Mouse (Mus musculus) neural tube, embryonic 11.5 days (tissue): ENCODE results near the gene Sorl1. TPM values are rescaled to one million over a fixed set of nuclear protein-coding genes. Genes with fewer than 3 reads are reported as not detected.

ENCODE experiments used
- ATAC-seq: fragments of 200-750 bp; cut with Nextera tagmentation; 2 replicates; pipeline ENCODE4 v1.8.0; 2017; ENCODE audit warnings: moderate number of reproducible peaks, mild to moderate bottlenecking, moderate TSS enrichment, moderate library complexity; ENCODE audit not compliant: insufficient read depth, low FRiP score, low TSS enrichment
- DNase-seq: peaks from one replicate; pipeline ENCODE4 v3.0.0-alpha.2; 2015; ENCODE audit warnings: low spot score
- H3K27ac ChIP-seq: fragments of 300-500 bp; sonication (generic); 2 replicates; pipeline ENCODE4 v1.5.1; 2014; ENCODE audit warnings: low read depth, mild to moderate bottlenecking, low read length
- H3K27me3 ChIP-seq: fragments of 300-500 bp; sonication (generic); 2 replicates; pipeline ENCODE4 v1.6.1; 2014; ENCODE audit warnings: mild to moderate bottlenecking, low read length, mixed read lengths; ENCODE audit not compliant: control insufficient read depth, insufficient read depth
- H3K36me3 ChIP-seq: fragments of 300-500 bp; sonication (generic); 2 replicates; pipeline ENCODE4 v1.6.1; 2014; ENCODE audit warnings: mild to moderate bottlenecking, low read length, moderate library complexity, mixed read lengths; ENCODE audit not compliant: control insufficient read depth, insufficient read depth
- H3K4me1 ChIP-seq: fragments of 300-500 bp; sonication (generic); 2 replicates; pipeline ENCODE4 v1.6.1; 2014; ENCODE audit warnings: low read length, mixed read lengths; ENCODE audit not compliant: control insufficient read depth, insufficient read depth
- H3K4me2 ChIP-seq: fragments of 300-500 bp; sonication (generic); 2 replicates; pipeline ENCODE4 v1.6.1; 2014; ENCODE audit warnings: low read depth, mild to moderate bottlenecking, moderate library complexity
- H3K4me3 ChIP-seq: fragments of 300-500 bp; sonication (generic); 2 replicates; pipeline ENCODE4 v1.5.1; 2014; ENCODE audit warnings: low read depth, low read length
- H3K9ac ChIP-seq: fragments of 300-500 bp; sonication (generic); 2 replicates; pipeline ENCODE4 v1.6.1; 2014; ENCODE audit warnings: mild to moderate bottlenecking, low read length
- H3K9me3 ChIP-seq: fragments of 300-500 bp; sonication (generic); 2 replicates; pipeline ENCODE4 v1.6.1; 2016; ENCODE audit warnings: low read length; ENCODE audit not compliant: control insufficient read depth
- WGBS: fragments of 180-500 bp; shearing (Covaris S2); extraction: QIAGEN DNeasy Blood & Tissue Kit; methylation state at CpG from one replicate; pipeline ENCODE4 v1.1.7; 2014; 5-methylcytosine and 5-hydroxymethylcytosine counted together
- polyA plus RNA-seq: library from polyadenylated mRNA; unstranded; fragments of >200 nt; fragmentation: Nextera tagmentation; extraction: Ambion mirVana; gene quantifications from 2 replicates; pipeline ENCODE4 v1.2.1, GENCODE M21; 2014

Sorl1 gene
- polyA plus RNA-seq, 1 experiment from 2014 or later = 11.6 TPM

GRCm38 (mm10) chr9:41918155-41918554, 205.9 kb downstream of the Sorl1 start:
- no peak overlapping the region for H3K27ac ChIP-seq
- no peak for ATAC-seq
- H3K4me2 ChIP-seq = no peak overlapping the region
- no peak for DNase-seq
- H3K36me3 ChIP-seq = no peaks in the 10 kb centered on the region
- H3K4me1 ChIP-seq = peaks cover 8% of the 10 kb centered on the region
- no peak overlapping the region for H3K9ac ChIP-seq
- no peaks in the 10 kb centered on the region for H3K27me3 ChIP-seq
- WGBS = 66% methylated on average over 4 of the region's 4 CpGs
- no peaks in the 10 kb centered on the region for H3K9me3 ChIP-seq
- H3K4me3 ChIP-seq = no peak overlapping the region

- H3K27ac ChIP-seq = no peak overlapping the region
- H3K4me1 ChIP-seq = peaks cover 8% of the 10 kb centered on the region
- H3K36me3 ChIP-seq = no peaks in the 10 kb centered on the region
- ATAC-seq (no peak), DNase-seq (no peak)
- H3K4me2 ChIP-seq = no peak overlapping the region
- no peaks in the 10 kb centered on the region for H3K27me3 ChIP-seq
- H3K4me3 ChIP-seq = no peak overlapping the region
- no peak overlapping the region for H3K9ac ChIP-seq
- 80% methylated on average over 8 of the region's 8 CpGs for WGBS
- H3K9me3 ChIP-seq = no peaks in the 10 kb centered on the region
Observed at GRCm38 (mm10) chr9:41915571-41915970, 208.5 kb downstream of the Sorl1 start.

Other genes starting within 250 kb of the Sorl1 start
- 64.9 and 65.6 TPM in 2 replicates for gene Sc5d, start 140.0 kb upstream of the Sorl1 start, polyA plus RNA-seq